Mouse (Mus musculus) layer of hippocampus, adult 11-12 months (tissue): Measurements from ENCODE around the gene Gdf1.
A peak's percentile ranks its signal among the peaks of the same experiment; 100 is the strongest.

Experiments used
- DNase-seq: peaks from one replicate; pipeline ENCODE4 v3.0.0; 2022; ENCODE audit warnings: low spot score

Gdf1 gene

GRCm38 (mm10) chr8:70329124-70329834 is at the start of gene Gdf1:
TSS of gene Gdf1 (plus strand) at chr8:70329817.
- peak; percentile 36 for DNase-seq

DNA sequence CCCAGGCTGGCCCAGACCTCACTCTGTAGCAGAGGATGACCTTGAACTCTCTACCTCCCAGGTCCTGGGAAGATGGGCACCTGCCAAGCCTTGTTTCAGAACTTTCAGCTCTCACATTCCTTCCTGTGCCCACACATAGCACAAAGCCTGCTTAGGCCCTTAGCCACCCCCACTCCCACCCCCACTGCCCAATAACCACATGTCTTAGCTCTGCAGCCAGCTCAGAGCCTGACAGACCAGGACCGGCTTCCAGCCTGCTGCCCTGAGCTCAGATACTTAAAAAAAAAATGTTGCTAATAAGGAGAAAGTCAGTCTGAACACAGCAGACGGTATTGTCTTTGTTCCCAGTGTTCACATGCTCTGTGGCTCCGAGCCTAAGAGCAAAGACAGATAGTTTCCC is 48.6 kb upstream of the Gdf1 start:
- DNase-seq = no peak

GRCm38 (mm10) chr8:70282603-70283135 is 46.9 kb upstream of the Gdf1 start, which contains the start of gene Homer3:
TSS of gene Homer3 (plus strand) at chr8:70282827.
- peak; percentile 82 for DNase-seq

DNA sequence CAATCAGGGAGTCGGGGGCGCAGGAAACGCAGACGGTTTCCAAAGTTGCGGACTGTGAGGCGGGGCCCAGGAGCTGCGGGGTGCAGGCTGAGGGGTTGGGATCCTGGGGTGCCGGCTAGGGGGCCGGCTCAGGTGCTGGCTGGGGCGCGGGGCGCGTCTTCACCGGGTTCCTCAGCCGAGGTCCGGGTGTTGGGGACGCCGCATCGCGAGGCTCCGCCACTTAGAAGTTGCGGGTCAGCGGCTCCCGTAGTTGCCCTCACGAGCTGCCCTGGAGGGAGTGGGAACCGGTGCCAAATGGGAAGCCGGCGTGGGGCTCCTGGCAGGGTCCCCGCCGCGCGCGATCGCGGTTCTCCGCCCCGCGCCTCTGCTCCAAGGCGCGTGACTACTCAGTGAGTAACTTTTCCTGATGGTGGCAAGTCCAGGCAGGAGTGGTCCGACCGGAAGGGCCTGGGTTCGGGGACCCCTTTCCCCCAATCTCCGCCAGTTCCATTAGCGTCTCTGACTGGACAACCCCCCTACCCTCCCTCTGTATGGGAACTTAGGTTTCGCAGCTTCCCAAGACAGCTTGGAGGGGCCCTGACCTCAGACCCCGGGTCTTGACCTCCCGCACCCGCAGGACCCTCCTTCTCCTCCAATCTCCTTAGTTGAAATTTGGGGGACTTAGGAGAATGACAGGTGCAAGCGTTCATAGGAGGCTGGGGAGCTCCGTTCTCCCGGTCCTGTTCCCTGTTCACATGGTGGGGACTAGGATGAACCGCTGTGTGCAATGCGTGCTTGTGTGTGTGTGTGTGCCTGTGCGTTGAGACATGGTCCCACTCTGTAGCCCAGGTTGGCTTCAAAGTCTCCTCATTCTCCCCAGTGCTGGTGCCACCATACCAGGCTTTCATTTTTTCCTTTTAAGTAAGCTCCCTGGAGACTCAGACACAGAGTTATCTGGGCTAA is 46.2 kb upstream of the Gdf1 start:
- DNase-seq = no peak

GRCm38 (mm10) chr8:70284421-70284820 is 45.2 kb upstream of the Gdf1 start:
- no peak for DNase-seq

GRCm38 (mm10) chr8:70285304-70285703 is 44.3 kb upstream of the Gdf1 start:
- DNase-seq = no peak

- DNase-seq = no peak
Measured at GRCm38 (mm10) chr8:70286737-70287136, 42.9 kb upstream of the Gdf1 start.

DNA sequence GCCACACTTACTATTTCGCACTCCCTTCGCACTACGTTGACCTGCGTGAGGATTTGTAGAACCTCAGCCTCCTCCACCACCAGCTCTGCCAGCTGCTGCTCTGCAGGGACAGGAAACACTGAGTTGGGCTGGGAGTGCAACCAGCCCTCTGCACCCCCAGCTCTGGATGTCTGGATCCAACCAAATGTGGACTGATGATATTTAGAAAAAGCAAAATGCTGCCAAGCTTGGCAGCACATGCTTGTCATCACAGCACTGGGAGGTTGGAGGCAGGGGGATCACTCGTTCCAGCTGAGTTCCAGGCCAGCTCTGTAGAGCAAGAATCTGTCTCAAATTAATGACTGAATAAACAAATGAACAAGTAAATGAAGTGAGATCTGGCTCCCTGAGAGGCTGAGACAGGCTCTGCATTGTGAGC is 35.6 kb upstream of the Gdf1 start:
- peak; percentile 51 for DNase-seq

- no peak for DNase-seq
Measured at GRCm38 (mm10) chr8:70300881-70301280, 28.7 kb upstream of the Gdf1 start.

- peak; percentile 96 for DNase-seq
Measured at GRCm38 (mm10) chr8:70302358-70302890, 27.2 kb upstream of the Gdf1 start, which contains the start of the genes Ddx49 and Cope. TSS of gene Ddx49 (minus strand) at chr8:70302489. TSS of gene Cope (plus strand) at chr8:70302518.

GRCm38 (mm10) chr8:70302901-70303300 is 26.7 kb upstream of the Gdf1 start:
- no peak for DNase-seq

DNA sequence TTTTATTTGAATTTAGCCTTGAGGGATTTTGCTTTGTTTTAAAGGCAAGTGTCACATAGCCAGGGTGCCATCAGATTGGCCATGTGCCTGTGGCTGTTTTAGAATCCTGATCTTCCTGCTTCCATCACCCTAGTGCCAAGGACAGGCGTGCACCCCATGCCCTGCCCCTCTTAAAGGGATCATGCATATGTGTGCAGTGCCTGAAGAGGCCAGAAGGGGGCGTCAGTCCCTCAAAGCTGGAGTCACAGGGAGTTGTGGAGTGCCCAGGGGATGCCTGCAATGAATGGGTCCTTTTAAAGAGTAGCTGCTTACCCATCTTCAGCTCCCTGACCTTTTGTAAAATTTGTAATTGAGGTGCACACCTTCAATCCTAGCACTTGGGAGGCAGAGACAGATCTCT is 20.3 kb upstream of the Gdf1 start:
- no peak for DNase-seq

GRCm38 (mm10) chr8:70313399-70313798 is 16.2 kb upstream of the Gdf1 start:
- no peak for DNase-seq

DNA sequence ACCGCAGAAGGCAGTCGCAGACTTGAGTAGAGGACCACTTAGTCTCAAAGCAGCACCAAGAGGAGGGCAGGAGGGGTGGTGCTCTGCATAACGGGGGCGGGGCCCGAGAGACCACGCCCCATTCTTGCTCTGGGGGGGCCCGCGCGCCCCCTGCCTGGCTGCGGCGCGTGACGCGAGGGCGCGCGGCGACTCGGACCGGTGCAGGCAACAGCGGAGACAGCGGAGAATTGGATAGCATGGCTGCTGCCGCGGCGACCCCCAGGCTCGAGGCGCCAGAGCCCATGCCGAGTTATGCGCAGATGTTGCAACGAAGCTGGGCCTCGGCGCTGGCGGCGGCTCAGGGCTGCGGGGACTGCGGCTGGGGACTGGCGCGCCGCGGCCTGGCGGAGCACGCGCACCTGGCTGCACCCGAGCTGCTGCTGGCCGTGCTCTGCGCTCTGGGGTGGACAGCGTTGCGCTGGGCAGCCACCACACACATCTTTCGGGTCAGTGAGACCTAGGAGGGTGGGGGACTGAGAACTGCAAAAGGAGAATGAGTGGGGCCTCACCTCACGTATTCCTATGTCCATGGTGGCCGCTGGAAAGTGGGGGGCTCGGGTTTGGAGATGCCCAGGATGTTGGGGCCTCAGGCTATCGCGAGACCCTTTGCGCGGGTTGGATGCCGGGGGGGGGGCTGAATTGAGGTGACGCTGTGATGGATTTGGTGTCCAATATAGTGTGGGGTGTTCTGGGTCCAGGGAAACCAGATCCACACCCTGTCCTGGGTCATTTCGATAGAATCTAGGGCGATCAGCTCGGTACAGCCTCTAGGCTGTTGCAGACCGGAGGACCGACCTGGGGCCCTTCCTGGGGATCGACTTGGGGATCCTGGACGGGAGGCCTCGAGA is 13.8 kb upstream of the Gdf1 start, which contains the start of gene Cers1:
Cers1 (plus strand) TSS at position 152 of the 887 bp plus-strand sequence.
- DNase-seq = peak; percentile 87

DNA sequence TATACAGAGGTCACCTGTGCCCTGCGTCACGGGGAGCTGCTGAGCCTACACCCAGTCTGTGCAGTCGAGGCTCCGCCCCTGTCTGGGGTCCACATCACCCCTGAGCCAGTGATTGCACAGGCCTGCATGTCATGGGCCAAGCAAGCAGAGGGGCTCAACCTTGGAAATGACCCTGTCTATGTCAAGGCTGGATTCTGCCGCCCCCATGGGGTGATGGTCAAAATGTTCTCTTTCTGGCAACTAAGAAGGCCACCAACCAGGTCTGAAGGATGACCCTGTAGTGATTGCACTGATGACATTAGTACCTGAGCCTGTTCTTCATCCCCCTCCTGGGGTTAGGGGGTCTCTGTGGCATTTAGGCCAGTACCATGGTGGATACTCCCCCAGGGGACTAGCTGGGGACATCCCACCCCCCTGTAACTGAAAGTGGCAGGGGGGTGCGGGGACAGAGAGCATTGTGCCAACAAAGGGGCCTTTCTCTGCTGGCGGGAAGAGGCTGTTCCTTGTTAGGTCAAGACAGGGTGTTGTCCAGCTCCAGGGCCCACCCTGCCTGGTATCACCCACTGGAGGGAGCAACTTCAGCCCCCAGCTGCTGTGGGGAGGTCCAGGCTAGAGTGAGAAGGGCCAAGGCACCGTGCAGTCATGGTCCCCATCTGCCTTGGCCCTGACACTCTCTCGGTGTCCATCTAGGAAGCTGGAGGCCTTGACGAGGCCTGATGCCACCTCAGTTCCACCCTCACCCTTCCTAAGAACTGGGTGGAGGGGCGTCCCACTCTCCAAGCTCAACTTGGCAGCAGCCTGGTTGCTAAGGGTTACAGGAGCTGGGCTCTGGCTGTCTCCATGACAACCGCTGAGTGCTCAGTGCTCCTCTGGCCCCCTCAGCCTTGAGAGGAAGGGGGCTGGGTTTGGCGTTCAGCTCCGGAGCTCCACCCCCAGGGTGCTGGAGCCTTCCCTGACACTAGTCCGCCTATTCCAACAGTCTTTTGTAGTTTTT is 12.8 kb upstream of the Gdf1 start:
- DNase-seq = peak; percentile 89

GRCm38 (mm10) chr8:70317872-70318271 is 11.7 kb upstream of the Gdf1 start:
- DNase-seq = no peak

DNA sequence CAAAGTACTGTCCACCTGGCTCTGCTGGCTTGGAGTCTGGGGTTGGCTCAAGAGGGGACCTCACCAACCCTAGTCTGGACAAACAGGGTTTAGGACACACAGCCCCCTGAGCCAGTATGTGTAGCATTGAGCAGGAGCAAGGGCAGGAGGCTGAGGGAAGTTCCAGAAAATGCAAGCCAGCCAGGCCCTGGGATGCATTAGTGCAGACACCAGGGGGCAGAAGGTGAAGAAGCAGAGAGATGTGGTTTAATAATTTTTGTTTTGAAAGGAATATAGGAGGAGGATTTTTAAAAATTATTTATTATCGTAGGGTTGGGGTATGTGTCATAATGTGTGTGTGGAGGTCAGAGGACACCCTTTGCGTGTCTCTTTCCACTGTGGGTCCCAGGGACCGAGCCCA is 5.9 kb upstream of the Gdf1 start:
- DNase-seq = no peak

- peak; percentile 37 for DNase-seq
Measured at GRCm38 (mm10) chr8:70327512-70327911, 2.1 kb upstream of the Gdf1 start.

DNA sequence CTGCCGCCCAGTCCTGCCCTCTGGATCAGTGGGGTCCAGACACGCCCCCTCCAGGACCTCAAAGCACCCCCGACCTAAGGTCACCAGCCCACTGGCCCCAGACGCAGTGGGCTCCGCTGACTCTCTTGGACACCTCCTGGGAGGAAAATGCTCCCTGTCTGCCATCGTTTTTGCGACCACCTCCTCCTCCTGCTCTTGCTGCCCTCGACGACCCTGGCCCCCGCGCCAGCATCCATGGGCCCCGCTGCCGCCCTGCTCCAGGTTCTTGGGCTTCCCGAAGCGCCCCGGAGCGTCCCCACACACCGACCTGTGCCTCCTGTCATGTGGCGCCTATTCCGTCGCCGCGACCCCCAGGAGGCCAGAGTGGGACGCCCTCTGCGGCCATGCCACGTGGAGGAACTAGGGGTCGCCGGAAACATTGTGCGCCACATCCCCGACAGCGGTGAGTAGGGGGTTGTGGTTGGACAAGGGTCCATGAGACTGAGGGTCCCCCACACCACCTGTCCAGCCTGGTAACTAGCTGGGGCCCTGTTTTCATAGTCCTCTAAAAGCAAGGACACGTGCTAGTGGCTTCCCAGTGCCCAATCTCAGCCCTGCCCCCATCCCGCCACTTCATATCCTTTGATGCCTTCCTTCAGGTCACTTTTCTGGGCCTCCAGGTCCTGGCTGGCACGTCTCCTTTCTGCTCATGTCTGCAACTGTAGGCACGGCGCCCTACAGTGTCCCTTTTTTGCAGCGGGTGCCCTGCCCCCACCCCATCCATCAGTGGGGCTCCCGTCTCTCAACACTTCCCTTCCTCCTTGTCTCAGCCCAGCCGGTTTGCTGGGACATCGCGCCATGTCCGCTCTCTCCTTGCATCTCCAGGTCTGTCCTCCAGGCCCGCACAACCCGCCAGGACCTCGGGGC is 471 bp downstream of the Gdf1 start:
- peak; percentile 28 for DNase-seq
